Mouse (Mus musculus) G1E (cell line): ENCODE results near the gene Cdh13. TPM values are rescaled to one million over a fixed set of nuclear protein-coding genes. Genes with fewer than 3 reads are reported as not detected.

ENCODE experiments used
- ATAC-seq: 2 replicates; pipeline ENCODE4 v1.8.0; 2016; ENCODE audit warnings: mild to moderate bottlenecking; ENCODE audit not compliant: insufficient number of reproducible peaks, poor library complexity, low FRiP score, severe bottlenecking; ENCODE audit errors: extremely low read depth
- DNase-seq: peaks from one replicate; pipeline ENCODE4 v3.0.0; 2012; ENCODE audit warnings: low spot score
- H3K27me3 ChIP-seq: 2 replicates; pipeline ENCODE4 v1.6.1; 2012; ENCODE audit warnings: mild to moderate bottlenecking, low read length, inconsistent platforms; ENCODE audit not compliant: insufficient read depth
- H3K36me3 ChIP-seq: replicated peaks from 2 replicates; pipeline ENCODE3; 2012; ENCODE audit warnings: mild to moderate bottlenecking, inconsistent platforms
- H3K4me1 ChIP-seq: 2 replicates; pipeline ENCODE4 v1.6.1; 2012; ENCODE audit warnings: low read depth, low read length, inconsistent platforms, mixed read lengths; ENCODE audit not compliant: insufficient read depth
- H3K4me3 ChIP-seq: 2 replicates; pipeline ENCODE4 v1.5.1; 2012; ENCODE audit warnings: low read depth, mild to moderate bottlenecking, inconsistent platforms, low read length, moderate library complexity, mixed read lengths
- H3K9me3 ChIP-seq: replicated peaks from 2 replicates; pipeline ENCODE4 v1.6.1; 2012; ENCODE audit warnings: inconsistent platforms
- CTCF ChIP-seq: IDR thresholded peaks from 2 replicates; pipeline ENCODE4 v1.5.1; 2012; ENCODE audit warnings: low read depth, low read length, inconsistent platforms, mixed read lengths
- GATA1 ChIP-seq: IDR thresholded peaks from 2 replicates; pipeline ENCODE4 v1.6.1; 2012; ENCODE audit warnings: borderline replicate concordance, low read length, inconsistent platforms, mixed read lengths
- GATA2 ChIP-seq: IDR thresholded peaks from 2 replicates; pipeline ENCODE4 v1.6.1; 2012; ENCODE audit warnings: low read depth, low read length, inconsistent platforms, borderline replicate concordance
- POLR2AphosphoS5 ChIP-seq: IDR thresholded peaks from 2 replicates; pipeline ENCODE4 v1.6.1; 2012; ENCODE audit warnings: low read depth, low read length, inconsistent platforms; ENCODE audit not compliant: insufficient replicate concordance
- TAL1 ChIP-seq: conservative IDR thresholded peaks from 2 replicates; pipeline ENCODE4 v1.6.1; 2012; ENCODE audit warnings: low read depth, low read length, inconsistent platforms, mixed read lengths
- polyA plus RNA-seq: library from polyadenylated mRNA; stranded (reverse); fragments of >175 nt; gene quantifications from 2 replicates; pipeline ENCODE4 v1.2.3, GENCODE M21; 2012
- total RNA-seq, 2 experiments: library from RNA; stranded (forward) in 1 of 2; stranded (reverse) in 1 of 2; fragments of 200-1000 nt in 1 of 2; fragments of >200 nt in 1 of 2; fragmentation: Nextera tagmentation in 1 of 2; gene quantifications; 2 replicates each; pipeline ENCODE4 v1.2.3; 2014 to 2017

Cdh13 gene
- total and polyA plus RNA-seq, 3 experiments = 0.22 TPM; not detected in 2

DNA sequence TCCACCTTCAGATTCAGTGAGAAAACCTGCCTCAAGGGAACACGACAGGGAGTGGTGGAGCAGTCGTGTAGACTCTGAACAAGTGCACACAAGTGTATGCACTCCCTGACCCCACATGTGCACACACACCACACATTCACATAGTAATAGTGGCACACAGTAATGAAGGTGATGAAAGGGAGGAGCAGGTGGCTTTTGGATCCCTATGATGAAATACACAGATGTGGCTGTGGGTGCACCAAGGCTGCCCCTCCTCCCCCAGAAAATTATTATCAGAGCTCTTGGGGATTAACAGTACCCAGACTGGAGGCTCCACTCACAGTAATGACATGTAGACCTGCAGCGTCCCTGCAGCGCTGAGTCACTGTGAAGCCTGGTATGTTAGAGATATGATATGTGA lies 5.6 kb downstream of the Cdh13 start:
- ATAC-seq (no peak), DNase-seq (no peak)
- H3K27me3 ChIP-seq = no peaks in the 10 kb centered on the region
- H3K9me3 ChIP-seq = peaks cover 91% of the 10 kb centered on the region
- H3K36me3 ChIP-seq = no peaks in the 10 kb centered on the region
- H3K4me3 ChIP-seq = no peak overlapping the region
- H3K4me1 ChIP-seq = no peaks in the 10 kb centered on the region
- TF ChIP-seq POLR2AphosphoS5 (no peak), GATA1 (no peak), CTCF (no peak), TAL1 (no peak), GATA2 (no peak)

DNA sequence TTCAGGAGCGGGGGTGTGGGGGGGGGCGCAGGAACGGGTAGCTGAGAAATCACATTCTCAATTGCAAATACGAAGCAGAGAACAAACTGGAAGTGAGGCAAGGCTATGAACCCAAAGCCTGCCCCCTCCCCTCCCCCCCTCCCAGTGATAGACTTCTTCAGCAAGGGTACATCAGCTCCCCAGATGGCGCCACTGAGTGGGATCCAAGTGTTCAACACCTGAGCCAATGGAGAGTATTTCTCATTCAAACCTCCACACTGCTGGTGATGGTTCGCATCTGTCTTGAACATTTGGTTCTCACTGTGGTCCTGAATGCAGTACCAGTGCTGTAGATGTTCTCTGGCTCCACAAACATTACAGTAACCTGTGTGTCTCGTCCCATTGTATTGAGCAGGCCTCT lies 6.0 kb downstream of the Cdh13 start:
- DNase-seq (no peak), ATAC-seq (no peak)
- no peaks in the 10 kb centered on the region for H3K4me1 ChIP-seq
- TF ChIP-seq POLR2AphosphoS5 (no peak), CTCF (no peak), GATA1 (no peak), GATA2 (no peak), TAL1 (no peak)
- H3K36me3 ChIP-seq = no peaks in the 10 kb centered on the region
- H3K9me3 ChIP-seq = peaks cover 91% of the 10 kb centered on the region
- H3K4me3 ChIP-seq = no peak overlapping the region
- H3K27me3 ChIP-seq = no peaks in the 10 kb centered on the region

DNA sequence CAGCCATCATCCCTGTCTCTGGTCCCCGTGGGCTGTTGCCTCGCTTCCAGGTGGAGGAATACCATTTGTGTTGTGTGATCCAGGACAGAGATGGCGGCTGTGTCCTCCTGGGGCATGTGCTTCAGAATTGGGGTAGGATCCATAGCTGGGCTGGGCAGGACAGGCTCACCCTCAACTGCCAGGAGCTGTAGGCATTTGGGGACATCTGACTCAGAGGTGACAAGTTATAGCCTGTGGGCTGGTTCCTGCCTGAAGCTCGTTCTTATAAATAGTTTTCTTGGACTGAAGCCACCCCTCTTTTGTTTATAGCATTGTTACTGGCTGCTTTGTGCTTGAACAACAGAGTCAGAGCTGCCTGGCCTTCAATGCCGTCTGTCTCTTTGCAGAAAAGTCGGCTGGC lies 6.7 kb downstream of the Cdh13 start:
- Histone ChIP-seq H3K4me3 (no peak overlapping the region), H3K4me1 (no peaks in the 10 kb centered on the region), H3K27me3 (no peaks in the 10 kb centered on the region), H3K9me3 (peaks cover 87% of the 10 kb centered on the region), H3K36me3 (no peaks in the 10 kb centered on the region)
- DNase-seq = no peak
- no peak for ATAC-seq
- TF ChIP-seq GATA1 = no peak
- TF ChIP-seq GATA2 = no peak
- TF ChIP-seq TAL1 = no peak
- TF ChIP-seq CTCF = no peak
- no peak for TF ChIP-seq POLR2AphosphoS5

DNA sequence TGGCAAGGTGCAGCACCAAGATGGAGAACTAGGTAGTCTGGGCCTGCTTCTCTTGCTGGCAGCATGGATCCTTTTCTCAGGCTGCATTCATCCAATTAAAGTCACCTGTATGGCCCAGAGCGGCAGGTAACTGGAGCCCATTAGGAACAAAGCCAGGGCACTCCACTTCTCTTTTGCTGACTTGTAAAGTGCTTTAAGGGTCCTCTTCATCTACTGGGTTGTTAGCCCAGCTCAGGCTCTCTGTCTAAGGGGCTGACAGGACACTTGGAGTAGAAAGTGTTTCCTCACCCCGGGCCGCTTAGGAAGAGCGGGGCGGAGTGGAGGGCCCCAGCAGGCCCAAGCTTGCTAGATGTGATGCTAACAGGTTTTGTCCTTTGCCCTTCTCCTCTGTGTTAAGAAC lies 12.9 kb downstream of the Cdh13 start:
- Histone ChIP-seq H3K9me3 (peaks cover 88% of the 10 kb centered on the region), H3K4me3 (no peak overlapping the region), H3K4me1 (no peaks in the 10 kb centered on the region), H3K36me3 (no peaks in the 10 kb centered on the region), H3K27me3 (no peaks in the 10 kb centered on the region)
- TF ChIP-seq GATA2 = no peak
- no peak for TF ChIP-seq GATA1
- TF ChIP-seq CTCF = no peak
- TF ChIP-seq TAL1 = no peak
- TF ChIP-seq POLR2AphosphoS5 = no peak
- DNase-seq = no peak
- no peak for ATAC-seq

DNA sequence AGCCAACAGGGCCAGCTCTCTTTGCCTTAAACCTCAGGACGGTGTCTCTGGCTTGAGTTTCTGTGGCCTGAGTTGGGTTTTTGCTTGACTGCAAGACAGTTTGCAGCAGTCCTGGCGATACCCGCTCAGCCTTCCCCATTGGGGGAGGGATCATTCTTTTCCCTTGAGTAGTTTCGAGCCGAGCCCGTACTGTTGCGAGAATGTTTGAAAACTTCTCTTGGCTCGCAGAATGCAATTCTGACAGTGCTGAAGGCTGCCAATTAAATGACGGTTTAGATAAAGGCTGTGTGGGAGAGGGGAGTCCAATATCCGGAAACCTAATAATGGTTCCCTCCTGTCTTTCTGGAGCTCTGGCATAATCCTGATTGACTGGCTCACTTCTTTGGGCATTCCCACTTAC lies 23.4 kb downstream of the Cdh13 start:
- ATAC-seq = no peak
- peaks cover 77% of the 10 kb centered on the region for H3K9me3 ChIP-seq
- TF ChIP-seq TAL1 (no peak), GATA2 (no peak), GATA1 (no peak), CTCF (no peak)

DNA sequence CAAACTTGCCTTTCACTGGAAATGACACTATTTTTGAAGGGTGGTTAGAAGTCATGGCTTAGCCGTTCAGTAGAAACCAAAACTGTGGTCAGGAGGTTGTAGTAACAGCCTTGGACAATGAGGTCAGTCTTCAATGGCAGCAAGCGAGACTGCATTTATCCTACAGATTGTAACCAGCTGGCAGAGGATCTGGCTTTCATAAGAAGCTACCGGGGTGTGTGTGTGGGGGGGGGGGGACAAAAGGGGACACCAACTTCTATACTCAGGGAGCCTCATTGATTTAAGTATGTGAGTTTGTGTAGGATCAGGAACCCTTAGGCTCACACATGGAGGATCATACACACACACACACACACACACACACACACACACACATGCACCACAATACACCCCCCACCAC lies 25.6 kb downstream of the Cdh13 start:
- no peaks in the 10 kb centered on the region for H3K36me3 ChIP-seq
- H3K4me1 ChIP-seq = no peaks in the 10 kb centered on the region
- H3K9me3 ChIP-seq = peaks cover 82% of the 10 kb centered on the region
- no peaks in the 10 kb centered on the region for H3K27me3 ChIP-seq
- TF ChIP-seq POLR2AphosphoS5 (no peak), GATA2 (no peak), CTCF (no peak), GATA1 (no peak), TAL1 (no peak)
- no peak overlapping the region for H3K4me3 ChIP-seq
- DNase-seq (no peak), ATAC-seq (no peak)

More for the DNA sequence above, 23.4 kb downstream of the Cdh13 start:
- no peak for DNase-seq
- Histone ChIP-seq H3K36me3 (no peaks in the 10 kb centered on the region), H3K27me3 (no peaks in the 10 kb centered on the region), H3K4me1 (no peaks in the 10 kb centered on the region), H3K4me3 (no peak overlapping the region)

DNA sequence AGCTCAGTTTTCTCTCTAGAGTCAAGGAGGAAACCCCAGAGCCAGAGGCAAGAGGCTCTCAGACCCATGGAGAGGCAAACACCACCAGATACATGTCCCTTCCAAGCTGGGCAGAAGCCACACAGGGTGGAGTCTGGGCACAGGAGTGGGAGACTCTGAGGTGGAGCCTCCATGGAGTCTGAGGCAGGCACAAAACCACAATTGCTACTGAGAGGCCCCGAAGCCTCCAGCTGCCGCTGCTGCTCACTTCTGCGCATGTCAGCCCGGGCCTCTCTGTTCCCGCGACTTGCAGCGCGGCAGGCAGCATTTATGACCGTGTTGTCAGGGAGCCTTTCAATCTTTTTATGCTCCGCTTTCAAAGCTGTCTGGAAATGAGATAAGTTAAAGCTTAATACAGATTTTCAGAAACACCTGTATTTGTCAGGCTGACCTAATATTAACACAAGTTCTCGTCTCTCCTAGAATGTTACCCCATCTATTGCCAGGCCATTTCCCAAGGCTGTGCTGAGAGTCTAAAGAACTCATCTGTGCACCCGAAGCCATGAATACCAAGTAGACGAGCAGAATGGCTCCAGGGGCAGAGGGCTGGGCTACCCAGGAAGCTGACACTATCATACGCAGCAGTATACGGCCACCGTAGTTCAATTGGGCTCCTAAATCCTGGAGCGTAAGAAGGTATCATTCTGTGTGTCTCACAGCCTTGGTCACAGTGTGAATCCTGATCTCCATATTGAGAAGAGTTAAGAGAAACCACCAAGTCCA lies 30.1 kb downstream of the Cdh13 start:
- no peaks in the 10 kb centered on the region for H3K4me1 ChIP-seq
- no peak for TF ChIP-seq POLR2AphosphoS5
- no peak for TF ChIP-seq GATA2
- TF ChIP-seq TAL1 = no peak
- TF ChIP-seq GATA1 = no peak
- no peak for TF ChIP-seq CTCF
- no peak overlapping the region for H3K4me3 ChIP-seq
- peaks cover 91% of the 10 kb centered on the region for H3K9me3 ChIP-seq
- DNase-seq = no peak
- ATAC-seq = no peak
- no peaks in the 10 kb centered on the region for H3K27me3 ChIP-seq
- no peaks in the 10 kb centered on the region for H3K36me3 ChIP-seq
